In genomic region chr9:119751507-119751906, GRCm38 (mm10) we compare ENCODE assay signal across 8 mouse cellular contexts. TPM values are rescaled to one million over a fixed set of nuclear protein-coding genes. Genes with fewer than 3 reads are reported as not detected.
DNase-seq lines count a peak whose midpoint lies in the region; ATAC-seq and TF ChIP-seq lines count a peak whose summit lies in the region.

No protein-coding gene starts in this region.

- H3K9ac ChIP-seq in midbrain, embryonic 11.5 days (ENCODE audit: low read length): no peak overlapping the region
- no peak overlapping the region for H3K9ac ChIP-seq in embryonic facial prominence, embryonic 11.5 days (replicated peaks; ENCODE audit: low read length)
- no peak overlapping the region for H3K9ac ChIP-seq in midbrain, embryonic 16.5 days (ENCODE audit: low read depth, low read length)

- H3K4me1 ChIP-seq in midbrain, embryonic 11.5 days (ENCODE audit: control insufficient read depth, insufficient read depth, low read length): no peaks in the 10 kb centered on the region
- no peaks in the 10 kb centered on the region for H3K4me1 ChIP-seq in midbrain, embryonic 10.5 days
- no peaks in the 10 kb centered on the region for H3K4me1 ChIP-seq in embryonic facial prominence, embryonic 11.5 days (ENCODE audit: control insufficient read depth, insufficient read depth, low read length)
- H3K4me1 ChIP-seq in midbrain, embryonic 16.5 days (ENCODE audit: control insufficient read depth, insufficient read depth, low read length): no peaks in the 10 kb centered on the region

- H3K9me3 ChIP-seq in midbrain, embryonic 11.5 days (ENCODE audit: control insufficient read depth, low read length): peaks cover 2% of the 10 kb centered on the region; the same call in 1 of the 2 replicates
- 0 out of 2 replicates have a peak, but pooled peaks cover 4% of the 10 kb centered on the region for H3K9me3 ChIP-seq in midbrain, embryonic 10.5 days (replicated peaks)
- H3K9me3 ChIP-seq in embryonic facial prominence, embryonic 11.5 days (replicated peaks; ENCODE audit: control insufficient read depth, low read length): 0 out of 2 replicates have a peak, but pooled peaks cover 2% of the 10 kb centered on the region
- peaks cover 7% of the 10 kb centered on the region for H3K9me3 ChIP-seq in midbrain, embryonic 16.5 days (replicated peaks; ENCODE audit: control insufficient read depth, low read length, poor library complexity, severe bottlenecking)

- no peak overlapping the region for H3K27ac ChIP-seq in midbrain, embryonic 11.5 days (ENCODE audit: low read depth, low read length)
- H3K27ac ChIP-seq in midbrain, embryonic 10.5 days (replicated peaks): no peak overlapping the region
- no peak overlapping the region for H3K27ac ChIP-seq in embryonic facial prominence, embryonic 11.5 days (replicated peaks; ENCODE audit: low read depth, low read length)
- H3K27ac ChIP-seq in layer of hippocampus, adult 2 months: no peak overlapping the region
- H3K27ac ChIP-seq in midbrain, embryonic 16.5 days (ENCODE audit: low read length): no peak overlapping the region

- peak; percentile 81 for TF ChIP-seq CTCF in layer of hippocampus, adult 2 months (conservative IDR thresholded peaks at IDR 0.05)

- H3K4me2 ChIP-seq in midbrain, embryonic 11.5 days: no peak overlapping the region
- no peak overlapping the region for H3K4me2 ChIP-seq in embryonic facial prominence, embryonic 11.5 days (ENCODE audit: low read depth, low read length)
- no peak overlapping the region for H3K4me2 ChIP-seq in midbrain, embryonic 16.5 days (ENCODE audit: low read length)

- 19% methylated on average over 5 of the region's 5 CpGs for WGBS in midbrain, embryonic 11.5 days
- WGBS in midbrain, embryonic 10.5 days: 14% methylated on average over 5 of the region's 5 CpGs
- WGBS in embryonic facial prominence, embryonic 11.5 days: 15% methylated on average over 5 of the region's 5 CpGs
- 14% methylated on average over 5 of the region's 5 CpGs for WGBS in midbrain, embryonic 16.5 days

- DNase-seq in adrenal gland, postnatal 10 days: peak; percentile 11
- DNase-seq in adrenal gland, postnatal 25 days: no peak
- DNase-seq in midbrain, embryonic 11.5 days (ENCODE audit: low spot score, missing footprints): peak; percentile 86
- DNase-seq in midbrain, embryonic 10.5 days (ENCODE audit: low spot score): no peak
- peak; percentile 70 for DNase-seq in embryonic facial prominence, embryonic 11.5 days (ENCODE audit: low spot score)
- peak; percentile 38 to 42 for DNase-seq in layer of hippocampus, adult 2 months (ENCODE audit: low spot score in 2 of 2)
- no peak for DNase-seq in gastrocnemius, postnatal 25 days

- H3K27me3 ChIP-seq in midbrain, embryonic 11.5 days (ENCODE audit: control insufficient read depth, insufficient read depth, low read length): no peaks in the 10 kb centered on the region
- no peaks in the 10 kb centered on the region for H3K27me3 ChIP-seq in midbrain, embryonic 10.5 days (ENCODE audit: low read depth, poor library complexity, severe bottlenecking)
- no peaks in the 10 kb centered on the region for H3K27me3 ChIP-seq in embryonic facial prominence, embryonic 11.5 days (ENCODE audit: control insufficient read depth, insufficient read depth, low read length)
- no peaks in the 10 kb centered on the region for H3K27me3 ChIP-seq in midbrain, embryonic 16.5 days (ENCODE audit: control insufficient read depth, insufficient read depth, low read depth, low read length)

- no peaks in the 10 kb centered on the region for H3K36me3 ChIP-seq in midbrain, embryonic 11.5 days (ENCODE audit: control insufficient read depth, insufficient read depth, low read length)
- no peaks in the 10 kb centered on the region for H3K36me3 ChIP-seq in midbrain, embryonic 10.5 days
- H3K36me3 ChIP-seq in embryonic facial prominence, embryonic 11.5 days (replicated peaks; ENCODE audit: control insufficient read depth, insufficient read depth, low read depth, low read length): no peaks in the 10 kb centered on the region
- H3K36me3 ChIP-seq in midbrain, embryonic 16.5 days (ENCODE audit: control insufficient read depth, insufficient read depth, low read length): no peaks in the 10 kb centered on the region

- no peak for ATAC-seq in midbrain, embryonic 11.5 days (ENCODE audit: low FRiP score)
- no peak for ATAC-seq in embryonic facial prominence, embryonic 11.5 days (replicated peaks; ENCODE audit: insufficient number of reproducible peaks, low FRiP score, low TSS enrichment, low read depth)
- ATAC-seq in midbrain, embryonic 16.5 days: peak; percentile 62; the same call in 1 of the 2 replicates

- H3K4me3 ChIP-seq in midbrain, embryonic 11.5 days (ENCODE audit: low read depth, low read length): no peak overlapping the region
- no peak overlapping the region for H3K4me3 ChIP-seq in midbrain, embryonic 10.5 days
- no peak overlapping the region for H3K4me3 ChIP-seq in embryonic facial prominence, embryonic 11.5 days (ENCODE audit: low read depth, low read length)
- H3K4me3 ChIP-seq in layer of hippocampus, adult 2 months: no peak overlapping the region
- H3K4me3 ChIP-seq in midbrain, embryonic 16.5 days (ENCODE audit: low read depth, low read length): no peak overlapping the region

RNA-seq across cellular contexts. Expression of gene Scn10a, which starts 32.4 kb away (rescaled TPM):
- not detected for total RNA-seq in adrenal gland, postnatal 10 days (2021)
- not detected in 2 replicates for total RNA-seq in adrenal gland, postnatal 25 days (2021)
- not detected in 2 replicates for polyA plus RNA-seq in midbrain, embryonic 11.5 days (2014; fragmentation: Nextera tagmentation; extraction: Ambion mirVana)
- 0.19 TPM in 1 of 2 replicates, not detected in the other for polyA plus RNA-seq in midbrain, embryonic 10.5 days (2016; fragmentation: Nextera tagmentation; extraction: Ambion mirVana)
- polyA plus RNA-seq in embryonic facial prominence, embryonic 11.5 days (2014; fragmentation: Nextera tagmentation; extraction: Ambion mirVana): 0.53 and 0.85 TPM in 2 replicates
- total RNA-seq in layer of hippocampus, adult 2 months (2021): not detected
- polyA plus RNA-seq in midbrain, embryonic 16.5 days (2015; fragmentation: Nextera tagmentation; extraction: Ambion mirVana): 0.05 TPM in 1 of 2 replicates, not detected in the other
- not detected for total RNA-seq in gastrocnemius, postnatal 25 days (2021)

Comparison
In these comparisons a context has a peak if more than half of its experiments do, and no peak if none do; other contexts are left out.
1. DNase-seq: peak in adrenal gland, postnatal 10 days (single experiment), midbrain, embryonic 11.5 days (single experiment), embryonic facial prominence, embryonic 11.5 days (single experiment) and layer of hippocampus, adult 2 months (2 of 2); none in adrenal gland, postnatal 25 days (single experiment), midbrain, embryonic 10.5 days (single experiment) and gastrocnemius, postnatal 25 days (single experiment).